Mouse (Mus musculus): ENCODE data around the gene Med13l. TPM values are rescaled to one million over a fixed set of nuclear protein-coding genes. Genes with fewer than 3 reads are reported as not detected.

Gene Med13l
- polyA plus RNA-seq, 1 experiment from 2014 or later: 14.6 TPM

- H3K4me2 ChIP-seq (ENCODE audit: low read length): no peak overlapping the region
- H3K27me3 ChIP-seq (replicated peaks; ENCODE audit: control insufficient read depth, insufficient read depth, low read length): no peaks in the 10 kb centered on the region
- WGBS: 66% methylated on average over 10 of the region's 10 CpGs
- no peak overlapping the region for H3K9ac ChIP-seq (ENCODE audit: low read length)
- peaks cover 10% of the 10 kb centered on the region for H3K36me3 ChIP-seq (ENCODE audit: control insufficient read depth, insufficient read depth, low read length)
- H3K27ac ChIP-seq (ENCODE audit: low read depth, low read length): no peak overlapping the region
- DNase-seq (ENCODE audit: low spot score): no peak
- H3K4me1 ChIP-seq (ENCODE audit: control insufficient read depth, insufficient read depth, low read length): peaks cover 23% of the 10 kb centered on the region
- no peak overlapping the region for H3K4me3 ChIP-seq (ENCODE audit: low read depth, low read length)
- ATAC-seq: no peak
- H3K9me3 ChIP-seq (replicated peaks; ENCODE audit: control insufficient read depth, low read length): no peaks in the 10 kb centered on the region
Measured at GRCm38 (mm10) chr5:118717456-118717855, 157.0 kb downstream of the Med13l start.

DNA sequence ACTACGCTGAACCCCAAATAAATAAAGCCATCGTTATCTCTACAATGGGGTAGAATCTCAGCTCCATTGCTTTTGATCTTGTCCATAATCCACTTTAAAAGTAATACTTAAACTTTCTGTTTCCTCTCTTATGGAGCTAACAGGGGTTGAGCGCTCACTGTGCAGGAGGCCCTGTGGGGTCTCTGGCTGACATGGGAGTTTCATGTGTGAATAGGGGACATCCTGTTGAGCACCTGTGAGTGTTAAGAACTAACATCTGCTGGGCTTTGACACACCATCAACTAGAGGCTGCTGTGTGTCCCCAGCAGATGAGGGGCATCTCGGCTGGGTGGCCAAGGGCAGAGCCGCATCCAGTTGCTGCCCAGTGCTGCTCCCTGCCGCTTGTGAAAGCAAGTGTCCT, 157.6 kb downstream of the Med13l start:
- H3K4me2 ChIP-seq (ENCODE audit: low read length): no peak overlapping the region
- H3K9ac ChIP-seq (ENCODE audit: low read length): no peak overlapping the region
- ATAC-seq (no peak), DNase-seq (ENCODE audit: low spot score) (no peak)
- H3K4me3 ChIP-seq (ENCODE audit: low read depth, low read length): no peak overlapping the region
- no peaks in the 10 kb centered on the region for H3K9me3 ChIP-seq (replicated peaks; ENCODE audit: control insufficient read depth, low read length)
- WGBS: 84% methylated on average over 6 of the region's 6 CpGs
- no peaks in the 10 kb centered on the region for H3K27me3 ChIP-seq (replicated peaks; ENCODE audit: control insufficient read depth, insufficient read depth, low read length)
- peaks cover 14% of the 10 kb centered on the region for H3K36me3 ChIP-seq (ENCODE audit: control insufficient read depth, insufficient read depth, low read length)
- H3K27ac ChIP-seq (ENCODE audit: low read depth, low read length): no peak overlapping the region
- peaks cover 23% of the 10 kb centered on the region for H3K4me1 ChIP-seq (ENCODE audit: control insufficient read depth, insufficient read depth, low read length)

- DNase-seq (ENCODE audit: low spot score): no peak
- Histone ChIP-seq H3K9ac (ENCODE audit: low read length) (no peak overlapping the region), H3K4me3 (ENCODE audit: low read depth, low read length) (no peak overlapping the region), H3K36me3 (ENCODE audit: control insufficient read depth, insufficient read depth, low read length) (peaks cover 32% of the 10 kb centered on the region), H3K27ac (ENCODE audit: low read depth, low read length) (no peak overlapping the region), H3K9me3 (replicated peaks; ENCODE audit: control insufficient read depth, low read length) (no peaks in the 10 kb centered on the region), H3K4me2 (ENCODE audit: low read length) (no peak overlapping the region), H3K27me3 (replicated peaks; ENCODE audit: control insufficient read depth, insufficient read depth, low read length) (no peaks in the 10 kb centered on the region), H3K4me1 (ENCODE audit: control insufficient read depth, insufficient read depth, low read length) (peaks cover 9% of the 10 kb centered on the region)
- WGBS: 85% methylated on average over 12 of the region's 12 CpGs
- ATAC-seq: no peak
Measured at GRCm38 (mm10) chr5:118721416-118721815, 160.9 kb downstream of the Med13l start.

DNA sequence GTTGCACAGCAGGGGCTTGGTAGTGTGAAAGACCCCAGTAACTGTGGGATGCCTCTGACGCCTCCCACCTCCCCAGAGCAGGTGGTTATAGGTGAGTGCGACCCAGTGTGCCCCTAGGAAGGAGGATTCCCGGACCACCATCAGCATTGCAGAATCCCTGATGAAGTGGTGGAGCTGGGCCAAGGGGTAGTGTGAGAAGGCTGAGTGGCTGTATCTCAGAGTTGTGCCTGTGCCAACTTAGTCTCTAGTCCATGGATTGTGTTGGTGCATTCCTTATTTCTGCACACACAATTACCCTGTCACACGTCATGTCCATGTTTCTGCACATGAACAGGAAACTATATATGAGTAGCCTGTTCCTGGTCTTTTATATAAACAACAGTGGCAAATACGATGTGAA, 161.4 kb downstream of the Med13l start:
- no peak overlapping the region for H3K4me3 ChIP-seq (ENCODE audit: low read depth, low read length)
- no peak for DNase-seq (ENCODE audit: low spot score)
- ATAC-seq: no peak
- H3K9ac ChIP-seq (ENCODE audit: low read length): no peak overlapping the region
- H3K9me3 ChIP-seq (replicated peaks; ENCODE audit: control insufficient read depth, low read length): no peaks in the 10 kb centered on the region
- no peak overlapping the region for H3K4me2 ChIP-seq (ENCODE audit: low read length)
- peaks cover 5% of the 10 kb centered on the region for H3K4me1 ChIP-seq (ENCODE audit: control insufficient read depth, insufficient read depth, low read length)
- H3K36me3 ChIP-seq (ENCODE audit: control insufficient read depth, insufficient read depth, low read length): peaks cover 36% of the 10 kb centered on the region
- 80% methylated on average over 5 of the region's 5 CpGs for WGBS
- H3K27ac ChIP-seq (ENCODE audit: low read depth, low read length): no peak overlapping the region
- no peaks in the 10 kb centered on the region for H3K27me3 ChIP-seq (replicated peaks; ENCODE audit: control insufficient read depth, insufficient read depth, low read length)

DNA sequence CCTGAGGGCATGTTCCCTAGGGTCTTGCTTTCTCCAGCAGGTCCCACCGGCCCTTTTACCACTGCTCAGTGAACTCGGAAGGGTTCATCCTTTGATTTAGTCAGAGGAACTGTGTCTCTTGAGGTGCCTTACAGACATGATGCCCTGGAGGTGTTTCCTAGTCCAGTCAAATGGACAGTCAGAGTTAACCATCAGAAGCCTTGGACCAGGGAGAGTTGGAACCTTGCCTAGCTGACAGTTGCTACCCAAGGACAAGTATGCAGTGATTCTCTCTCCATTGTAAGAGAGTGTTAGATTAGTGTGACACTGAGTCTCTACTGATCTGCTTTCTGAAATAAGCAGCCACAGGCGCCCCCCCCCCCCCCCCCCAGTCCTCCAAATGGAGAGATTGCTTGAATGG, 162.0 kb downstream of the Med13l start:
- Histone ChIP-seq H3K27me3 (replicated peaks; ENCODE audit: control insufficient read depth, insufficient read depth, low read length) (no peaks in the 10 kb centered on the region), H3K4me3 (ENCODE audit: low read depth, low read length) (no peak overlapping the region), H3K36me3 (ENCODE audit: control insufficient read depth, insufficient read depth, low read length) (peaks cover 42% of the 10 kb centered on the region), H3K9me3 (replicated peaks; ENCODE audit: control insufficient read depth, low read length) (no peaks in the 10 kb centered on the region), H3K4me2 (ENCODE audit: low read length) (no peak overlapping the region), H3K27ac (ENCODE audit: low read depth, low read length) (no peak overlapping the region), H3K4me1 (ENCODE audit: control insufficient read depth, insufficient read depth, low read length) (0 out of 2 replicates have a peak, but pooled peaks cover 2% of the 10 kb centered on the region), H3K9ac (ENCODE audit: low read length) (no peak overlapping the region)
- DNase-seq (ENCODE audit: low spot score) (no peak), ATAC-seq (no peak)
- 75% methylated on average over 3 of the region's 3 CpGs for WGBS

DNA sequence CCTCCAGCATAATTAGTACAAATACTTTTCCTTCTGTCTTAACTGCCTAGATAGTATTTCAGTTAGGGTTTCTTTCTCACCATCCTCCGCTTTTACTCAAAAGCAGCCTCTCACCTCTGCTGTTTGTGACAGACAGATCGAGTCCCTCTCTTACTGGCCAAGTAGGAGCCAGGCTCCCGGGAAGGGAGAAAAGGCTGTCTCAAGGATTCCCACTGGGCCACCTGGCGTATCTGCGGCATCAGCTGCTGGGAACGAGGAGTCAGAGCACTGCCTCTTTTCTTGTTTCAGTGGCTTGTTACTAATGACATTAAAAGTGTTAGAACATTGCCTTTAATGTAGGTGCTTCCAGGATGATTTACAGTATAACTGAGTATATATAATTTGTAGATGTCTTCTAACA, 164.9 kb downstream of the Med13l start:
- Histone ChIP-seq H3K27me3 (replicated peaks; ENCODE audit: control insufficient read depth, insufficient read depth, low read length) (no peaks in the 10 kb centered on the region), H3K27ac (ENCODE audit: low read depth, low read length) (no peak overlapping the region), H3K9me3 (replicated peaks; ENCODE audit: control insufficient read depth, low read length) (no peaks in the 10 kb centered on the region), H3K4me2 (ENCODE audit: low read length) (no peak overlapping the region), H3K4me1 (ENCODE audit: control insufficient read depth, insufficient read depth, low read length) (no peaks in the 10 kb centered on the region), H3K4me3 (ENCODE audit: low read depth, low read length) (no peak overlapping the region), H3K9ac (ENCODE audit: low read length) (no peak overlapping the region), H3K36me3 (ENCODE audit: control insufficient read depth, insufficient read depth, low read length) (peaks cover 72% of the 10 kb centered on the region)
- ATAC-seq (no peak), DNase-seq (ENCODE audit: low spot score) (no peak)
- WGBS: 58% methylated on average over 6 of the region's 6 CpGs

- no peak overlapping the region for H3K4me2 ChIP-seq (ENCODE audit: low read length)
- WGBS: 83% methylated on average over 10 of the region's 10 CpGs
- no peak for DNase-seq (ENCODE audit: low spot score)
- no peaks in the 10 kb centered on the region for H3K4me1 ChIP-seq (ENCODE audit: control insufficient read depth, insufficient read depth, low read length)
- H3K27me3 ChIP-seq (replicated peaks; ENCODE audit: control insufficient read depth, insufficient read depth, low read length): no peaks in the 10 kb centered on the region
- no peak overlapping the region for H3K4me3 ChIP-seq (ENCODE audit: low read depth, low read length)
- H3K9ac ChIP-seq (ENCODE audit: low read length): no peak overlapping the region
- ATAC-seq: no peak
- H3K36me3 ChIP-seq (ENCODE audit: control insufficient read depth, insufficient read depth, low read length): peaks cover 78% of the 10 kb centered on the region
- H3K27ac ChIP-seq (ENCODE audit: low read depth, low read length): no peak overlapping the region
- no peaks in the 10 kb centered on the region for H3K9me3 ChIP-seq (replicated peaks; ENCODE audit: control insufficient read depth, low read length)
Measured at GRCm38 (mm10) chr5:118725886-118726505, 165.5 kb downstream of the Med13l start.

DNA sequence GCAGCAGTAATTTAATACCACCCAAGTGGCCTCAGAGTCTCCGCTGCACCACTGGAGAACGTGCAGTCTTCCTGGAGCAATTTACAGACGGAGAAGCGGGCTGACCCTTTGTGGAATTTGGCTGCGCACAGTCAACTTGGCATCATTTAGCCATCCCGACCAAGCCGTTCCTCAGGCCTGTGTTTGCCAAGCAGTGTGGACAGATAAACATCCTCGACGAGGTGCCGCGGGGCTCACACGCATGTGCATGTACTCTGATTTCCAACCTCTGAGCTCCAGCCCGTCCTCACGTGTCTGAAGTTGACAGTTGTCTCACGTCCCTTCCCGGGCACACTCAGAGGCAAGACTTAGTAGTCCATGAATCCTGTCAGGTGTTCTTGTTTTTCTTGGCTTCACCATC, 166.9 kb downstream of the Med13l start:
- Histone ChIP-seq H3K9ac (ENCODE audit: low read length) (no peak overlapping the region), H3K36me3 (ENCODE audit: control insufficient read depth, insufficient read depth, low read length) (peaks cover 76% of the 10 kb centered on the region), H3K9me3 (replicated peaks; ENCODE audit: control insufficient read depth, low read length) (no peaks in the 10 kb centered on the region), H3K27me3 (replicated peaks; ENCODE audit: control insufficient read depth, insufficient read depth, low read length) (no peaks in the 10 kb centered on the region), H3K4me3 (ENCODE audit: low read depth, low read length) (no peak overlapping the region), H3K4me2 (ENCODE audit: low read length) (no peak overlapping the region), H3K4me1 (ENCODE audit: control insufficient read depth, insufficient read depth, low read length) (no peaks in the 10 kb centered on the region), H3K27ac (ENCODE audit: low read depth, low read length) (no peak overlapping the region)
- 91% methylated on average over 16 of the region's 16 CpGs for WGBS
- ATAC-seq: no peak
- DNase-seq (ENCODE audit: low spot score): no peak

GRCm38 (mm10) chr5:118732221-118732620, 171.7 kb downstream of the Med13l start:
- no peak overlapping the region for H3K27ac ChIP-seq (ENCODE audit: low read depth, low read length)
- H3K9ac ChIP-seq (ENCODE audit: low read length): no peak overlapping the region
- 61% methylated on average over 3 of the region's 3 CpGs for WGBS
- ATAC-seq (no peak), DNase-seq (ENCODE audit: low spot score) (no peak)
- no peaks in the 10 kb centered on the region for H3K27me3 ChIP-seq (replicated peaks; ENCODE audit: control insufficient read depth, insufficient read depth, low read length)
- H3K4me3 ChIP-seq (ENCODE audit: low read depth, low read length): no peak overlapping the region
- no peaks in the 10 kb centered on the region for H3K9me3 ChIP-seq (replicated peaks; ENCODE audit: control insufficient read depth, low read length)
- H3K36me3 ChIP-seq (ENCODE audit: control insufficient read depth, insufficient read depth, low read length): peaks cover 77% of the 10 kb centered on the region
- H3K4me1 ChIP-seq (ENCODE audit: control insufficient read depth, insufficient read depth, low read length): no peaks in the 10 kb centered on the region
- H3K4me2 ChIP-seq (ENCODE audit: low read length): no peak overlapping the region
